Mouse (Mus musculus) MEL (cell line): Measurements from ENCODE around the gene Fgd3. TPM values are rescaled to one million over a fixed set of nuclear protein-coding genes. Genes with fewer than 3 reads are reported as not detected.

Experiments
- DNase-seq: peaks from one replicate; pipeline ENCODE4 v3.0.0; 2011; ENCODE audit warnings: low read depth, low spot score
- H3K27ac ChIP-seq: 2 replicates; pipeline ENCODE4 v1.5.1; 2012; ENCODE audit warnings: low read depth, mild to moderate bottlenecking, control low read depth, low read length, moderate library complexity; ENCODE audit not compliant: control insufficient read depth
- H3K27me3 ChIP-seq, 2 experiments: fragments of 150-350 bp in 1 of 2; sonication (generic) in 1 of 2; 2 replicates each; pipeline ENCODE4 v1.6.1; 2012; ENCODE audit warnings: low read length in 2 of 2, mild to moderate bottlenecking in 2 of 2, improper control_type of control experiment in 1 of 2, moderate library complexity in 1 of 2; ENCODE audit not compliant: insufficient read depth in 2 of 2, control insufficient read depth in 1 of 2
- H3K36me3 ChIP-seq, 2 experiments: 2 replicates each; pipeline ENCODE4 v1.6.1; 2012 to 2014; ENCODE audit warnings: low read length in 2 of 2, improper control_type of control experiment in 1 of 2, inconsistent platforms in 1 of 2, mild to moderate bottlenecking in 1 of 2; ENCODE audit not compliant: insufficient read depth in 2 of 2, control insufficient read depth in 1 of 2
- H3K4me1 ChIP-seq, 2 experiments: fragments of 150-350 bp in 1 of 2; sonication (generic) in 1 of 2; 2 replicates each; pipeline ENCODE4 v1.6.1; 2012; ENCODE audit warnings: low read length in 2 of 2, improper control_type of control experiment in 1 of 2, mild to moderate bottlenecking in 1 of 2; ENCODE audit not compliant: insufficient read depth in 2 of 2, control insufficient read depth in 1 of 2
- H3K4me3 ChIP-seq, 2 experiments: fragments of 150-350 bp in 1 of 2; sonication (generic) in 1 of 2; 2 replicates each; pipeline ENCODE4 v1.5.1; 2012; ENCODE audit warnings: low read depth in 2 of 2, low read length in 2 of 2, mild to moderate bottlenecking in 2 of 2, moderate library complexity in 2 of 2, control low read depth in 1 of 2, improper control_type of control experiment in 1 of 2; ENCODE audit not compliant: control insufficient read depth in 1 of 2, insufficient read depth in 1 of 2
- H3K79me2 ChIP-seq: 2 replicates; pipeline ENCODE4 v1.6.1; 2012; ENCODE audit warnings: mild to moderate bottlenecking, low read length, moderate library complexity; ENCODE audit not compliant: control insufficient read depth, poor library complexity, insufficient read depth
- H3K9ac ChIP-seq: 2 replicates; pipeline ENCODE4 v1.6.1; 2012; ENCODE audit warnings: low read depth, mild to moderate bottlenecking, control low read depth, low read length, moderate library complexity; ENCODE audit not compliant: control insufficient read depth, poor library complexity, severe bottlenecking
- H3K9me3 ChIP-seq: fragments of 150-350 bp; sonication (generic); replicated peaks from 2 replicates; pipeline ENCODE4 v1.6.1; 2012; ENCODE audit warnings: mild to moderate bottlenecking, low read length, improper control_type of control experiment, moderate library complexity; ENCODE audit not compliant: insufficient read depth
- BHLHE40 ChIP-seq: IDR thresholded peaks from 2 replicates; pipeline ENCODE4 v1.6.1; 2012; ENCODE audit warnings: low read depth, mild to moderate bottlenecking, inconsistent platforms, low read length, improper control_type of control experiment, borderline replicate concordance
- CHD1 ChIP-seq: IDR thresholded peaks from 2 replicates; pipeline ENCODE4 v1.6.1; 2012; ENCODE audit warnings: low read depth, mild to moderate bottlenecking, inconsistent platforms, low read length, improper control_type of control experiment
- CTCF ChIP-seq, 3 experiments: IDR thresholded peaks in 2 of 3; conservative IDR thresholded peaks in 1 of 3; 2 replicates each; pipeline ENCODE4 v1.5.1; 2011 to 2012; ENCODE audit warnings: low read length in 3 of 3, low read depth in 2 of 3, mild to moderate bottlenecking in 2 of 3, improper control_type of control experiment in 1 of 3, inconsistent platforms in 1 of 3, mixed read lengths in 1 of 3, moderate library complexity in 1 of 3; ENCODE audit not compliant: control insufficient read depth in 1 of 3, insufficient read depth in 1 of 3, poor library complexity in 1 of 3, severe bottlenecking in 1 of 3
- E2F4 ChIP-seq: IDR thresholded peaks from 2 replicates; pipeline ENCODE4 v1.6.1; 2011; ENCODE audit warnings: low read depth, low read length, improper control_type of control experiment, borderline replicate concordance
- ELF1 ChIP-seq: IDR thresholded peaks from 2 replicates; pipeline ENCODE4 v1.6.1; 2014; ENCODE audit warnings: low read depth, mild to moderate bottlenecking, inconsistent platforms, low read length, improper control_type of control experiment, moderate library complexity
- EP300 ChIP-seq, 2 experiments: IDR thresholded peaks; 2 replicates each; pipeline ENCODE4 v1.6.1; 2011; ENCODE audit warnings: improper control_type of control experiment in 2 of 2, low read length in 2 of 2, low read depth in 1 of 2, mild to moderate bottlenecking in 1 of 2
- GABPA ChIP-seq: IDR thresholded peaks from 2 replicates; pipeline ENCODE4 v1.6.1; 2012; ENCODE audit warnings: low read depth, mild to moderate bottlenecking, inconsistent platforms, low read length, improper control_type of control experiment, moderate library complexity
- GATA1 ChIP-seq: IDR thresholded peaks from 2 replicates; pipeline ENCODE4 v1.6.1; 2011; ENCODE audit warnings: low read depth, low read length, improper control_type of control experiment
- HCFC1 ChIP-seq: IDR thresholded peaks from 2 replicates; pipeline ENCODE4 v1.6.1; 2012; ENCODE audit warnings: low read depth, mild to moderate bottlenecking, inconsistent platforms, low read length, improper control_type of control experiment, moderate library complexity
- JUND ChIP-seq: IDR thresholded peaks from 2 replicates; pipeline ENCODE4 v1.6.1; 2011; ENCODE audit warnings: low read depth, mild to moderate bottlenecking, improper control_type of control experiment, low read length
- KAT2A ChIP-seq: conservative IDR thresholded peaks from 2 replicates; pipeline ENCODE4 v1.6.1; 2012; ENCODE audit warnings: low read depth, low read length, improper control_type of control experiment, inconsistent platforms
- MAFK ChIP-seq: IDR thresholded peaks from 2 replicates; pipeline ENCODE4 v1.6.1; 2011; ENCODE audit warnings: low read depth, mild to moderate bottlenecking, low read length, improper control_type of control experiment, borderline replicate concordance
- MAX ChIP-seq: IDR thresholded peaks from 2 replicates; pipeline ENCODE4 v1.6.1; 2011; ENCODE audit warnings: low read length, improper control_type of control experiment
- MAZ ChIP-seq: IDR thresholded peaks from 2 replicates; pipeline ENCODE4 v1.6.1; 2012; ENCODE audit warnings: low read depth, mild to moderate bottlenecking, inconsistent platforms, low read length, improper control_type of control experiment
- MEF2A ChIP-seq: IDR thresholded peaks from 2 replicates; pipeline ENCODE4 v1.6.1; 2014; ENCODE audit warnings: low read depth, mild to moderate bottlenecking, inconsistent platforms, low read length, improper control_type of control experiment; ENCODE audit not compliant: poor library complexity, insufficient replicate concordance, severe bottlenecking; ENCODE audit errors: extremely low read depth
- MXI1 ChIP-seq: IDR thresholded peaks from 2 replicates; pipeline ENCODE4 v1.6.1; 2011; ENCODE audit warnings: mild to moderate bottlenecking, low read depth, low read length, improper control_type of control experiment
- MYB ChIP-seq: IDR thresholded peaks from 2 replicates; pipeline ENCODE4 v1.6.1; 2011; ENCODE audit warnings: mild to moderate bottlenecking, low read depth, low read length, improper control_type of control experiment
- MYC ChIP-seq: IDR thresholded peaks from 2 replicates; pipeline ENCODE4 v1.6.1; 2011; ENCODE audit warnings: low read depth, mild to moderate bottlenecking, low read length, improper control_type of control experiment, moderate library complexity
- NRF1 ChIP-seq: IDR thresholded peaks from 2 replicates; pipeline ENCODE4 v1.6.1; 2014; ENCODE audit warnings: low read depth, mild to moderate bottlenecking, inconsistent platforms, low read length, improper control_type of control experiment, moderate library complexity; ENCODE audit not compliant: poor library complexity, insufficient read depth, severe bottlenecking
- POLR2A ChIP-seq, 2 experiments: IDR thresholded peaks; 2 replicates each; pipeline ENCODE4 v1.6.1; 2011 to 2012; ENCODE audit warnings: low read length in 2 of 2, mild to moderate bottlenecking in 2 of 2, control low read depth in 1 of 2, improper control_type of control experiment in 1 of 2, low read depth in 1 of 2, moderate library complexity in 1 of 2; ENCODE audit not compliant: control insufficient read depth in 1 of 2, insufficient read depth in 1 of 2, poor library complexity in 1 of 2
- POLR2AphosphoS5 ChIP-seq: IDR thresholded peaks from 2 replicates; pipeline ENCODE4 v1.6.1; 2012; ENCODE audit warnings: low read depth, borderline replicate concordance, mild to moderate bottlenecking, inconsistent platforms, low read length, moderate library complexity, mixed read lengths
- RAD21 ChIP-seq: IDR thresholded peaks from 2 replicates; pipeline ENCODE4 v1.6.1; 2011; ENCODE audit warnings: mild to moderate bottlenecking, low read depth, low read length, improper control_type of control experiment
- RCOR1 ChIP-seq: IDR thresholded peaks from 2 replicates; pipeline ENCODE4 v1.6.1; 2012; ENCODE audit warnings: low read depth, mild to moderate bottlenecking, inconsistent platforms, low read length, improper control_type of control experiment
- SIN3A ChIP-seq: IDR thresholded peaks from 2 replicates; pipeline ENCODE4 v1.6.1; 2012; ENCODE audit warnings: low read length, improper control_type of control experiment, inconsistent platforms
- SMC3 ChIP-seq: IDR thresholded peaks from 2 replicates; pipeline ENCODE4 v1.6.1; 2011; ENCODE audit warnings: low read depth, low read length, improper control_type of control experiment
- TAL1 ChIP-seq: IDR thresholded peaks from 2 replicates; pipeline ENCODE4 v1.6.1; 2012; ENCODE audit warnings: mild to moderate bottlenecking, inconsistent platforms, low read length, moderate library complexity, mixed read lengths
- TBP ChIP-seq: IDR thresholded peaks from 2 replicates; pipeline ENCODE4 v1.8.0; 2011; ENCODE audit warnings: low read depth, low read length, improper control_type of control experiment
- TCF12 ChIP-seq: IDR thresholded peaks from 2 replicates; pipeline ENCODE4 v1.6.1; 2014; ENCODE audit warnings: low read depth, mild to moderate bottlenecking, inconsistent platforms, low read length, improper control_type of control experiment, moderate library complexity
- UBTF ChIP-seq: IDR thresholded peaks from 2 replicates; pipeline ENCODE4 v1.6.1; 2012; ENCODE audit warnings: low read depth, mild to moderate bottlenecking, inconsistent platforms, low read length, improper control_type of control experiment, moderate library complexity, borderline replicate concordance; ENCODE audit not compliant: insufficient read depth
- USF1 ChIP-seq: IDR thresholded peaks from 2 replicates; pipeline ENCODE4 v1.6.1; 2014; ENCODE audit warnings: low read depth, mild to moderate bottlenecking, inconsistent platforms, low read length, improper control_type of control experiment, moderate library complexity
- USF2 ChIP-seq, 2 experiments: IDR thresholded peaks; 2 replicates each; pipeline ENCODE4 v1.6.1; 2011 to 2012; ENCODE audit warnings: improper control_type of control experiment in 2 of 2, low read length in 2 of 2, borderline replicate concordance in 1 of 2, inconsistent platforms in 1 of 2, low read depth in 1 of 2, mild to moderate bottlenecking in 1 of 2; ENCODE audit not compliant: insufficient read depth in 1 of 2
- ZC3H11A ChIP-seq: IDR thresholded peaks from 2 replicates; pipeline ENCODE4 v1.6.1; 2012; ENCODE audit warnings: low read depth, mild to moderate bottlenecking, inconsistent platforms, low read length, improper control_type of control experiment
- ZKSCAN1 ChIP-seq: IDR thresholded peaks from 2 replicates; pipeline ENCODE4 v1.6.1; 2012; ENCODE audit warnings: low read depth, mild to moderate bottlenecking, inconsistent platforms, low read length, improper control_type of control experiment, moderate library complexity
- ZMIZ1 ChIP-seq: IDR thresholded peaks from 2 replicates; pipeline ENCODE4 v1.6.1; 2012; ENCODE audit warnings: low read depth, mild to moderate bottlenecking, inconsistent platforms, low read length, improper control_type of control experiment, moderate library complexity
- ZNF384 ChIP-seq: IDR thresholded peaks from 2 replicates; pipeline ENCODE4 v1.6.1; 2012; ENCODE audit warnings: low read depth, mild to moderate bottlenecking, inconsistent platforms, low read length, improper control_type of control experiment
- polyA plus RNA-seq, 2 experiments: library from polyadenylated mRNA; stranded (reverse) in 1 of 2; unstranded in 1 of 2; fragments of >175 nt in 1 of 2; fragments of >200 nt in 1 of 2; gene quantifications; 2 replicates each; pipeline versions ENCODE4 v1.2.1 to v1.2.4; 2012; ENCODE audit warnings: low replicate concordance in 2 of 2, low read depth in 1 of 2; ENCODE audit not compliant: insufficient read length in 2 of 2, insufficient read depth in 1 of 2, missing spikeins in 1 of 2
- total RNA-seq: library from RNA; depleted of rRNA; stranded (reverse); fragments of 300-350 nt; gene quantifications from 2 replicates; pipeline ENCODE4 v1.2.3, GENCODE M21; 2012

Gene Fgd3
- total and polyA plus RNA-seq, 3 experiments = 5.0 to 6.9 TPM; not detected in 1

- Histone ChIP-seq H3K79me2 (no peaks in the 10 kb centered on the region), H3K9ac (peak overlapping the region; percentile 66), H3K27me3 (no peaks in the 10 kb centered on the region), H3K27ac (peak overlapping the region; percentile 94), H3K4me1 (peaks cover 2 to 18% of the 10 kb centered on the region in 2 experiments; a peak in 3 of 4 replicates), H3K36me3 (peaks cover 0 to 8% of the 10 kb centered on the region in 2 experiments; a peak in 1 of 4 replicates), H3K4me3 (peak overlapping the region; percentile 63 to 92), H3K9me3 (no peaks in the 10 kb centered on the region)
- peak; percentile 96 for DNase-seq
- TF ChIP-seq TAL1 = no peak
- no peak for TF ChIP-seq GABPA
- no peak for TF ChIP-seq POLR2AphosphoS5
- TF ChIP-seq NRF1 = 0 out of 2 replicates have a peak, but pooled peaks have one; percentile 14
- TF ChIP-seq CHD1 = 0 out of 2 replicates have a peak, but pooled peaks have one; percentile 58
- no peak for TF ChIP-seq E2F4
- no peak for TF ChIP-seq MYB
- no peak for TF ChIP-seq RAD21
- TF ChIP-seq CTCF (IDR thresholded peaks at IDR 0.05 in 2 of 3, conservative IDR thresholded peaks at IDR 0.05 in 1 of 3; ENCODE audit: control insufficient read depth in 1 of 3, insufficient read depth in 1 of 3, low read depth in 2 of 3, low read length in 3 of 3, poor library complexity in 1 of 3, severe bottlenecking in 1 of 3) = no peak
- TF ChIP-seq RCOR1 = peak; percentile 32; the same call in 1 of the 2 replicates
- no peak for TF ChIP-seq KAT2A
- peak; percentile 94 for TF ChIP-seq MAZ
- TF ChIP-seq MEF2A = no peak
- peak; percentile 59 to 64; a peak in 3 of 4 replicates for TF ChIP-seq EP300 (IDR thresholded peaks at IDR 0.05; ENCODE audit: low read depth in 1 of 2, low read length in 2 of 2)
- peak in 1 of 2 experiments; percentile 53; a peak in 2 of 4 replicates for TF ChIP-seq POLR2A (IDR thresholded peaks at IDR 0.05; ENCODE audit: control insufficient read depth in 1 of 2, insufficient read depth in 1 of 2, low read depth in 1 of 2, low read length in 2 of 2, poor library complexity in 1 of 2)
- TF ChIP-seq ZC3H11A = no peak
- TF ChIP-seq SIN3A = peak; percentile 81
- TF ChIP-seq ZNF384 = no peak
- TF ChIP-seq USF2 (IDR thresholded peaks at IDR 0.05; ENCODE audit: borderline replicate concordance in 1 of 2, insufficient read depth in 1 of 2, low read depth in 1 of 2, low read length in 2 of 2) = peak in 1 of 2 experiments; percentile 64; a peak in 2 of 4 replicates
- no peak for TF ChIP-seq UBTF
- TF ChIP-seq TBP = 0 out of 2 replicates have a peak, but pooled peaks have one; percentile 18
- no peak for TF ChIP-seq BHLHE40
- peak; percentile 82 for TF ChIP-seq MYC
- no peak for TF ChIP-seq MAFK
- peak; percentile 41; the same call in 1 of the 2 replicates for TF ChIP-seq HCFC1
- peak; percentile 74 for TF ChIP-seq ZMIZ1
- peak; percentile 96 for TF ChIP-seq MAX
- TF ChIP-seq ELF1 = peak; percentile 65; the same call in 1 of the 2 replicates
- TF ChIP-seq MXI1 = peak; percentile 90
- TF ChIP-seq USF1 = peak; percentile 92
- TF ChIP-seq SMC3 = no peak
- TF ChIP-seq JUND = no peak
- peak; percentile 66 for TF ChIP-seq TCF12
- 0 out of 2 replicates have a peak, but pooled peaks have one; percentile 30 for TF ChIP-seq ZKSCAN1
- TF ChIP-seq GATA1 = peak; percentile 31
Observed at GRCm38 (mm10) chr13:49307311-49307969, 12.7 kb downstream of the Fgd3 start.
